Mouse (Mus musculus): ENCODE measurements at regions not wholly inside any gene's neighbourhood (a gene's known extent, or its start where the extent isn't known, plus 50 kb on each side); places are given as distances from the start of the nearest gene placed in this dataset.
"Not testable (repeated sequence)": the region's sequence is repeated elsewhere in the genome, so short reads cannot be mapped to it uniquely, and the experiment has no call there.

DNA sequence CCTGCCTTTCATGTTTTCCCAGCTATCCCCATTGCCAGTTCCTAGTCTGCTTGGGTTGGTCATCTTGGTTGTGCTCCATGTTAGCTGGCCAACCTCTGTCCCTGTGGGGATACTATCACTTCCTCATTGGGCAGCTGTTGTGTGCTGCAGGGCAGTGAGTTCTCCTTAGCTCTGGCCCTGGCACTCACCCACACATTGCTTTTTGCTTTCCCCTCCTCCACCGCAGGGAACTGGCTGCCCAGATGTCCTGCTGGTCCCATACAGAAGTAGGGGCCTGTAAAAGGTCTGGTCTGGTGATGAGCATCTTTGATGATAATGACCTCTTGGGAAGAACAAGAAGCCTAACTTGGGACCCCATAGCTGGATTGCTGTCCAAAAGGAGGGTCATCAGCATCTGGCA, 308.2 kb upstream of the Gm21863 start:
- H3K27me3 ChIP-seq; H3K4me2 ChIP-seq (replicated peaks); H3K27ac ChIP-seq; H3K36me3 ChIP-seq; ATAC-seq (ENCODE audit: low FRiP score, low read depth); H3K4me3 ChIP-seq; H3K9ac ChIP-seq; H3K4me1 ChIP-seq: not testable (repeated sequence)
- H3K9me3 ChIP-seq: peaks cover 32% of the 10 kb centered on the region; the same call in 1 of the 2 replicates
- 81% methylated on average over 1 of the region's 1 CpGs for WGBS

DNA sequence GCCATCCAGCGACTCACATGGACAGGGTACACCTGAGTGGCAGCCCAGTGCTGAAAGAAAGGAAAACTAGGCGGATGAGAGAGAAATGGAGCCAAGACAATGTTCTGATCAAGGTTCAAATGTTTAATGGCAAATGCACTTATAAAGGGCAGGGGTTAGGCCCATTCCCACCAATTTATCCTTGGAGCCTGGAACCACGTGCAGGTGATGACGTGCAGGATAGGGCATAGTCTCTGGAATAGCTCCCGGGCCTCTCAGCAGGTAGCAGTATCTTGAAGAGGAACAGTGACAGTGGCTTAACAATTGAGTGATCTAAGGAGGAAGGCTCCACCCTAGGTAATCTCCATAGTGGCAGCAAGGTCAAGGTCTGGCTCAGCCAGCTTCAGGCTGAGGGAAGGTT, 285.8 kb upstream of the Gm21863 start:
- not testable (repeated sequence) for H3K9ac ChIP-seq; ATAC-seq (ENCODE audit: low FRiP score, low read depth); H3K4me2 ChIP-seq (replicated peaks); H3K27ac ChIP-seq; H3K27me3 ChIP-seq; H3K4me3 ChIP-seq; H3K36me3 ChIP-seq; H3K4me1 ChIP-seq
- peaks cover 60% of the 10 kb centered on the region for H3K9me3 ChIP-seq
- WGBS: 85% methylated on average over 5 of the region's 5 CpGs

DNA sequence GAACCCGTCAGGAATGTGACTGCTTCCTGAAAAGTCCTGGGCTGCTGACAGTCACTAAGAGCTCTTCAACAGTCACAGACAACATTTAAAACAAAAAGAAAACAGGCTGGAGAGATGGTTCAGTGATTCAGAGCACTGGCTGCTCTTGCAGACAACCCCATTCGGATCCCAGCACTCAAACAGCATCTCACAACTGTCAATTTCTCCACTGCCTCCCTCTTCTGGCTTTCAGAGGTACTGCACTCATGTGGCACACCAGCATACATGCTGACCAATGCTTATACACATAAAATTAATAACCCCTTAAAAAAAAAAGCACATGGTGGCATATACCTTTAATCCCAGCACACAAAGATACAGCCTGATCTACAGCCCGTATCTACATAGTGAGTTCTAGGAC, 283.7 kb upstream of the Gm21863 start:
- H3K9ac ChIP-seq: not testable (repeated sequence)
- peaks cover 76% of the 10 kb centered on the region for H3K9me3 ChIP-seq
- WGBS: 93% methylated on average over 3 of the region's 3 CpGs

More for the DNA sequence above, 283.7 kb upstream of the Gm21863 start:
- ATAC-seq (ENCODE audit: low FRiP score, low read depth); H3K27me3 ChIP-seq; H3K36me3 ChIP-seq; H3K4me3 ChIP-seq; H3K27ac ChIP-seq; H3K4me1 ChIP-seq; H3K4me2 ChIP-seq (replicated peaks): not testable (repeated sequence)
